8 mouse cellular contexts compared by ENCODE assay signal in genomic region chr15:85634322-85635141, GRCm38 (mm10). TPM values are rescaled to one million over a fixed set of nuclear protein-coding genes. Genes with fewer than 3 reads are reported as not detected.
A peak's percentile ranks its signal among the peaks of the same experiment; 100 is the strongest.
DNase-seq lines count a peak whose midpoint lies in the region; ATAC-seq and TF ChIP-seq lines count a peak whose summit lies in the region.

No protein-coding gene starts in this region.

- no peak for TF ChIP-seq EP300 in MEL (IDR thresholded peaks at IDR 0.05; ENCODE audit: low read depth in 1 of 2, low read length in 2 of 2)

- peak; percentile 48 to 84; a peak in 3 of 4 replicates for TF ChIP-seq POLR2A in MEL (IDR thresholded peaks at IDR 0.05; ENCODE audit: control insufficient read depth in 1 of 2, insufficient read depth in 1 of 2, low read depth in 1 of 2, low read length in 2 of 2, poor library complexity in 1 of 2)
- peak; percentile 90; the same call in 1 of the 2 replicates for TF ChIP-seq POLR2A in cerebellum, adult 2 months (IDR thresholded peaks at IDR 0.05; ENCODE audit: borderline replicate concordance, insufficient read depth, low read length)

- peaks cover 0 to 13% of the 10 kb centered on the region in 2 experiments; a peak in 2 of 4 replicates for H3K36me3 ChIP-seq in MEL (ENCODE audit: control insufficient read depth in 1 of 2, insufficient read depth in 2 of 2, low read length in 2 of 2)
- no peaks in the 10 kb centered on the region for H3K36me3 ChIP-seq in forebrain, postnatal 0 days (ENCODE audit: insufficient read depth)
- H3K36me3 ChIP-seq in lung, embryonic 16.5 days (ENCODE audit: control insufficient read depth, insufficient read depth, low read length): no peaks in the 10 kb centered on the region

- no peak for TF ChIP-seq CTCF in MEL (IDR thresholded peaks at IDR 0.05 in 2 of 3, conservative IDR thresholded peaks at IDR 0.05 in 1 of 3; ENCODE audit: control insufficient read depth in 1 of 3, insufficient read depth in 1 of 3, low read depth in 2 of 3, low read length in 3 of 3, poor library complexity in 1 of 3, severe bottlenecking in 1 of 3)
- TF ChIP-seq CTCF in cerebellum, adult 2 months (IDR thresholded peaks at IDR 0.05; ENCODE audit: borderline replicate concordance, insufficient read depth, low read depth, low read length): no peak
- TF ChIP-seq CTCF in forebrain, postnatal 0 days (IDR thresholded peaks at IDR 0.05; ENCODE audit: low read depth): no peak

- H3K4me2 ChIP-seq in forebrain, postnatal 0 days (ENCODE audit: low read depth): peak overlapping the region; percentile 63
- peak overlapping the region; percentile 62 for H3K4me2 ChIP-seq in lung, embryonic 16.5 days (ENCODE audit: low read depth, low read length)

- WGBS in cerebellum, adult 2 months: under 1% methylated on average over 58 of the region's 58 CpGs
- 1% methylated on average over 58 of the region's 58 CpGs for WGBS in forebrain, postnatal 0 days
- WGBS in lung, embryonic 16.5 days: under 1% methylated on average over 58 of the region's 58 CpGs

- H3K9me3 ChIP-seq in MEL (replicated peaks; ENCODE audit: insufficient read depth, low read length): no peaks in the 10 kb centered on the region
- no peaks in the 10 kb centered on the region for H3K9me3 ChIP-seq in forebrain, postnatal 0 days (ENCODE audit: low read length)
- no peaks in the 10 kb centered on the region for H3K9me3 ChIP-seq in lung, embryonic 16.5 days (ENCODE audit: control insufficient read depth, low read length)

- peak overlapping the region; percentile 87 for H3K9ac ChIP-seq in MEL (ENCODE audit: control insufficient read depth, low read depth, low read length, poor library complexity, severe bottlenecking)
- H3K9ac ChIP-seq in forebrain, postnatal 0 days: peak overlapping the region; percentile 73
- peak overlapping the region; percentile 79 for H3K9ac ChIP-seq in lung, embryonic 16.5 days (ENCODE audit: low read length)

- no peak for TF ChIP-seq RAD21 in MEL (IDR thresholded peaks at IDR 0.05; ENCODE audit: low read depth, low read length)

- peaks cover 8 to 14% of the 10 kb centered on the region in 2 experiments for H3K4me1 ChIP-seq in MEL (ENCODE audit: control insufficient read depth in 1 of 2, insufficient read depth in 2 of 2, low read length in 2 of 2)
- H3K4me1 ChIP-seq in cerebellum, adult 2 months (ENCODE audit: control insufficient read depth, insufficient read depth, low read length): no peaks in the 10 kb centered on the region
- peaks cover 4% of the 10 kb centered on the region; the same call in 1 of the 2 replicates for H3K4me1 ChIP-seq in forebrain, postnatal 0 days (ENCODE audit: insufficient read depth)
- peaks cover 5% of the 10 kb centered on the region for H3K4me1 ChIP-seq in lung, embryonic 16.5 days (replicated peaks; ENCODE audit: control insufficient read depth, insufficient read depth, low read length)

- ATAC-seq in forebrain, postnatal 0 days: peak; percentile 97
- ATAC-seq in hematopoietic stem cell, adult 5-6 weeks (replicated peaks in 1 of 2; ENCODE audit: insufficient read depth in 1 of 2, low FRiP score in 2 of 2, low TSS enrichment in 1 of 2, low read depth in 1 of 2, poor library complexity in 2 of 2, severe bottlenecking in 2 of 2): peak; percentile 94 to 96
- peak; percentile 98 for ATAC-seq in lung, embryonic 16.5 days (ENCODE audit: low read depth)

- H3K4me3 ChIP-seq in MEL (ENCODE audit: control insufficient read depth in 1 of 2, insufficient read depth in 1 of 2, low read depth in 2 of 2, low read length in 2 of 2): peak overlapping the region; percentile 77 to 83
- H3K4me3 ChIP-seq in cerebellum, adult 2 months (replicated peaks; ENCODE audit: insufficient read depth, low read depth, low read length): peak overlapping the region; percentile 88
- peak overlapping the region; percentile 53 for H3K4me3 ChIP-seq in forebrain, postnatal 0 days (ENCODE audit: low read depth, low read length)
- peak overlapping the region; percentile 60 for H3K4me3 ChIP-seq in lung, embryonic 16.5 days (ENCODE audit: low read length)

- DNase-seq in MEL (ENCODE audit: low read depth, low spot score): peak; percentile 99
- peak; percentile 99 for DNase-seq in cerebellum, adult 2 months
- peak; percentile 98 for DNase-seq in forebrain, postnatal 0 days
- DNase-seq in layer of hippocampus, adult 9-10 months (ENCODE audit: low spot score): peak; percentile 97
- peak; percentile 93 for DNase-seq in ovary, postnatal 10 days (ENCODE audit: low spot score)
- DNase-seq in thymus, postnatal 10 days (ENCODE audit: low spot score in 2 of 2): peak; percentile 99

- peak overlapping the region; percentile 91 for H3K27ac ChIP-seq in MEL (ENCODE audit: control insufficient read depth, low read depth, low read length)
- H3K27ac ChIP-seq in cerebellum, adult 2 months (ENCODE audit: insufficient read depth, low read length): peak overlapping the region; percentile 93
- H3K27ac ChIP-seq in forebrain, postnatal 0 days (ENCODE audit: low read depth, low read length): peak overlapping the region; percentile 82
- peak overlapping the region; percentile 96 for H3K27ac ChIP-seq in lung, embryonic 16.5 days (ENCODE audit: low read length)

- no peaks in the 10 kb centered on the region; the same call in 1 of the 2 replicates for H3K79me2 ChIP-seq in MEL (ENCODE audit: control insufficient read depth, insufficient read depth, low read length, poor library complexity)

- no peaks in the 10 kb centered on the region for H3K27me3 ChIP-seq in MEL (ENCODE audit: control insufficient read depth in 1 of 2, insufficient read depth in 2 of 2, low read length in 2 of 2)
- H3K27me3 ChIP-seq in cerebellum, adult 2 months (ENCODE audit: control insufficient read depth, insufficient read depth, low read length): no peaks in the 10 kb centered on the region
- H3K27me3 ChIP-seq in forebrain, postnatal 0 days (ENCODE audit: insufficient read depth, low read length): no peaks in the 10 kb centered on the region
- H3K27me3 ChIP-seq in lung, embryonic 16.5 days (ENCODE audit: control insufficient read depth, insufficient read depth, low read depth, low read length): no peaks in the 10 kb centered on the region

TF ChIP-seq in MEL, 35 proteins besides CTCF, POLR2A, EP300 and RAD21:
- TF ChIP-seq NRF1 (IDR thresholded peaks at IDR 0.05; ENCODE audit: insufficient read depth, low read depth, low read length, poor library complexity, severe bottlenecking): peak; percentile 82
- peak; percentile 98 for TF ChIP-seq ELF1 (IDR thresholded peaks at IDR 0.05; ENCODE audit: low read depth, low read length)
- no peak for TF ChIP-seq CHD1 (IDR thresholded peaks at IDR 0.05; ENCODE audit: low read depth, low read length)
- peak; percentile 74 for TF ChIP-seq HCFC1 (IDR thresholded peaks at IDR 0.05; ENCODE audit: low read depth, low read length)
- TF ChIP-seq ETS1 (IDR thresholded peaks at IDR 0.05; ENCODE audit: low read depth, low read length): 0 out of 2 replicates have a peak, but pooled peaks have one; percentile 4
- TF ChIP-seq TCF12 (IDR thresholded peaks at IDR 0.05; ENCODE audit: low read depth, low read length): peak; percentile 12
- TF ChIP-seq NELFE (IDR thresholded peaks at IDR 0.05; ENCODE audit: low read depth, low read length): peak; percentile 63
- peak; percentile 64; the same call in 1 of the 2 replicates for TF ChIP-seq TBP (IDR thresholded peaks at IDR 0.05; ENCODE audit: low read depth, low read length)
- peak; percentile 86 for TF ChIP-seq ZMIZ1 (IDR thresholded peaks at IDR 0.05; ENCODE audit: low read depth, low read length)
- TF ChIP-seq TAL1 (IDR thresholded peaks at IDR 0.05; ENCODE audit: low read length): no peak
- no peak for TF ChIP-seq MYC (IDR thresholded peaks at IDR 0.05; ENCODE audit: low read depth, low read length)
- TF ChIP-seq GABPA (IDR thresholded peaks at IDR 0.05; ENCODE audit: low read depth, low read length): no peak
- TF ChIP-seq CHD2 (IDR thresholded peaks at IDR 0.05; ENCODE audit: low read length): no peak
- TF ChIP-seq MAZ (IDR thresholded peaks at IDR 0.05; ENCODE audit: low read depth, low read length): 0 out of 2 replicates have a peak, but pooled peaks have one; percentile 11
- TF ChIP-seq SIN3A (IDR thresholded peaks at IDR 0.05; ENCODE audit: low read length): peak; percentile 38; the same call in 1 of the 2 replicates
- TF ChIP-seq ZC3H11A (IDR thresholded peaks at IDR 0.05; ENCODE audit: low read depth, low read length): no peak
- TF ChIP-seq MXI1 (IDR thresholded peaks at IDR 0.05; ENCODE audit: low read depth, low read length): peak; percentile 50
- TF ChIP-seq USF1 (IDR thresholded peaks at IDR 0.05; ENCODE audit: low read depth, low read length): 0 out of 2 replicates have a peak, but pooled peaks have one; percentile 11
TF ChIP-seq in MEL: peak in this region for 12.

RNA-seq across cellular contexts. Expression of gene Wnt7b, which starts 52.3 kb away (rescaled TPM):
- total RNA-seq in MEL (2012; rRNA removed): not detected in 2 replicates
- polyA plus RNA-seq in MEL (2012; ENCODE audit: insufficient read depth in 1 of 2, insufficient read length in 2 of 2, low read depth in 1 of 2, low replicate concordance in 2 of 2, missing spikeins in 1 of 2): not detected
- 11.1 and 14.7 TPM in 2 replicates for polyA plus RNA-seq in cerebellum, adult 2 months (2012; rRNA removed)
- total RNA-seq in forebrain, postnatal 0 days (2014; rRNA removed): 59.3 and 67.3 TPM in 2 replicates
- polyA plus RNA-seq in forebrain, postnatal 0 days (2015; fragmentation: Nextera tagmentation; extraction: Ambion mirVana): 54.0 and 68.4 TPM in 2 replicates
- not detected in 2 replicates for total RNA-seq in hematopoietic stem cell, adult 5-6 weeks (2017)
- polyA plus RNA-seq in lung, embryonic 16.5 days (2015; fragmentation: Nextera tagmentation; extraction: Ambion mirVana): 40.2 and 44.8 TPM in 2 replicates

Comparison
In these comparisons a context has a peak if more than half of its experiments do, and no peak if none do; other contexts are left out.
1. Peak in every context shown above with its lines: DNase-seq, ATAC-seq, H3K4me3 ChIP-seq and H3K27ac ChIP-seq.
2. RNA of gene Wnt7b, which starts 52.3 kb away (polyA plus RNA-seq): 54.0 to 68.4 TPM in forebrain, postnatal 0 days, 40.2 to 44.8 TPM in lung, embryonic 16.5 days and 11.1 to 14.7 TPM in cerebellum, adult 2 months; not detected in MEL; every median in the first group is over 10 times any median in the second.